Mouse (Mus musculus) forebrain, embryonic 12.5 days (tissue): ENCODE measurements around the gene Triobp. TPM values are rescaled to one million over a fixed set of nuclear protein-coding genes. Genes with fewer than 3 reads are reported as not detected.

Experiments used
- ATAC-seq: fragments of 200-750 bp; cut with Nextera tagmentation; 2 replicates; pipeline ENCODE4 v1.8.0; 2017; ENCODE audit warnings: moderate TSS enrichment; ENCODE audit not compliant: low FRiP score
- H3K27ac ChIP-seq: fragments of 300-500 bp; sonication (generic); 2 replicates; pipeline ENCODE4 v1.5.1; 2016; ENCODE audit warnings: mild to moderate bottlenecking
- H3K27me3 ChIP-seq: fragments of 300-500 bp; sonication (generic); 2 replicates; pipeline ENCODE4 v1.6.1; 2016; ENCODE audit warnings: mild to moderate bottlenecking
- H3K36me3 ChIP-seq: fragments of 300-500 bp; sonication (generic); replicated peaks from 2 replicates; pipeline ENCODE4 v1.6.1; 2016; ENCODE audit warnings: mild to moderate bottlenecking
- H3K4me1 ChIP-seq: fragments of 300-500 bp; sonication (generic); 2 replicates; pipeline ENCODE4 v1.6.1; 2016
- H3K4me2 ChIP-seq: fragments of 300-500 bp; sonication (generic); 2 replicates; pipeline ENCODE4 v1.6.1; 2016; ENCODE audit warnings: mild to moderate bottlenecking, moderate library complexity
- H3K4me3 ChIP-seq: fragments of 300-500 bp; sonication (generic); replicated peaks from 2 replicates; pipeline ENCODE4 v1.5.1; 2016; ENCODE audit warnings: mild to moderate bottlenecking
- H3K9ac ChIP-seq: fragments of 300-500 bp; sonication (generic); 2 replicates; pipeline ENCODE4 v1.6.1; 2016; ENCODE audit warnings: mild to moderate bottlenecking
- H3K9me3 ChIP-seq: fragments of 300-500 bp; sonication (generic); 2 replicates; pipeline ENCODE4 v1.6.1; 2016
- WGBS: fragments of 180-500 bp; shearing (Covaris S2); methylation state at CpG from one replicate; pipeline ENCODE4 v1.1.7; 2016; 5-methylcytosine and 5-hydroxymethylcytosine counted together
- microRNA-seq: library from miRNA; unstranded; fragments of <30 nt; microRNA quantifications from one replicate; pipeline ENCODE4, GENCODE M21; 2017
- polyA plus RNA-seq: library from polyadenylated mRNA; unstranded; fragments of >200 nt; fragmentation: Nextera tagmentation; extraction: Ambion mirVana; gene quantifications from 2 replicates; pipeline ENCODE4 v1.2.1, GENCODE M21; 2016

The Triobp gene
- polyA plus RNA-seq, 1 experiment from 2014 or later, result 40.4 TPM

DNA sequence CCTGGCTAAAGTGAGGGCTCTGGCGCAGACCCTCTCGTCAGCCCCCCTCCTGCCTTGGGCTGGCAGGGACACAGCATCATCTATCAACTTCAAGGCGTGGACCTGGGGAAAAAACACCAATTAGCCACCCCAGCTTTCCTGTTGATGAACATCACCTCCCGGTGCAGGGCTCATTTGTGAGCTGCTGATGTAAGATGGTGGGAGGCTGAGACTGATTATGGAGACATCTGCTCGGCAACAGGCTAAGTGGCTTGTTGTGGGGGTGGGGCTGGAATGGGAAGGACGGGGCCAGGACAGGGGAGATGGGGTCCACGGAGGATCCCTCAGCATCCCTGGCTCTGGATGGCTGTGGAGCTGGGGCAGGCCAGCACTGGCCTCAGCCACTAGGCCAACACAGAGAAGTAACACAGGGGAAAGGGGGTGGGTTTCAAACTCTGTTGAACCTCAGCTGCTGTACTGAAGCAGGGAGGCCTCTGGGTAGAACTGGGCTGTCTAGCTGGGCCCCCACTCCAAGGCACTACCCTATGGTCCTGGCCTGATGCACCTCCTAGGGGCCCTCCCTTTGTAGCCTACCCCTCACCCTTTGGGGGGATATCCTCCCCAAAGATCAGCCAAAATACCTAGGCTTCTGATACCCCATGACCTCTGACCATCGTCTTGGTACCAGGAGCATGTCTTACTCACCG lies 102.8 kb downstream of the Triobp start:
- WGBS, result 57% methylated on average over 9 of the region's 9 CpGs
- Histone ChIP-seq H3K9me3 (no peaks in the 10 kb centered on the region), H3K9ac (peak overlapping the region; percentile 33; the same call in 1 of the 2 replicates), H3K4me2 (no peak overlapping the region), H3K4me1 (peaks cover 9% of the 10 kb centered on the region), H3K27ac (0 out of 2 replicates have a peak overlapping the region, but pooled peaks have one; percentile 3), H3K36me3 (peaks cover 32% of the 10 kb centered on the region), H3K4me3 (no peak overlapping the region), H3K27me3 (peaks cover 19% of the 10 kb centered on the region)
- peak; percentile 49; the same call in 1 of the 2 replicates for ATAC-seq

DNA sequence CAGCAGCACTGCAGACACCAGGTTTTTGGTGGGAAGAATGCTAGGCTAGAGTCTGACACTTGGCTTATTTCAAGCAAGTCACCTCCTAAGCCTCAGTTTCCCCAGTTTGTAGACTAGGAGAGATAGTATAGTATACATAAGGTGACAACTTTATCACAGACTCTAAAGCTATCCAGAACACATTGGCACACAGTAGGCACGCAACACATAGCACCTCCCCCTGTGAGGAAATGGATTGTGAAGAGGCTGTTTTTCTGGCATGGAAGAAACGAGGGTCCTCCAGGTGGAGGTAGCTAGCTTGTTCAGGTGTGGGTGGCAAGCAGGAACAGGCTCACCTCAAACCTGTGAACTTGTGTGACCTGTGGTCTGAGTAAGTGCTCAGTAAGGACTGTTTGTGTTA lies 103.4 kb downstream of the Triobp start:
- Histone ChIP-seq H3K9ac (no peak overlapping the region), H3K27ac (no peak overlapping the region), H3K4me2 (no peak overlapping the region), H3K27me3 (peaks cover 15% of the 10 kb centered on the region), H3K36me3 (peaks cover 38% of the 10 kb centered on the region), H3K4me3 (no peak overlapping the region), H3K9me3 (no peaks in the 10 kb centered on the region), H3K4me1 (peaks cover 9% of the 10 kb centered on the region)
- no peak for ATAC-seq
- WGBS, result 91% methylated on average over 2 of the region's 2 CpGs

DNA sequence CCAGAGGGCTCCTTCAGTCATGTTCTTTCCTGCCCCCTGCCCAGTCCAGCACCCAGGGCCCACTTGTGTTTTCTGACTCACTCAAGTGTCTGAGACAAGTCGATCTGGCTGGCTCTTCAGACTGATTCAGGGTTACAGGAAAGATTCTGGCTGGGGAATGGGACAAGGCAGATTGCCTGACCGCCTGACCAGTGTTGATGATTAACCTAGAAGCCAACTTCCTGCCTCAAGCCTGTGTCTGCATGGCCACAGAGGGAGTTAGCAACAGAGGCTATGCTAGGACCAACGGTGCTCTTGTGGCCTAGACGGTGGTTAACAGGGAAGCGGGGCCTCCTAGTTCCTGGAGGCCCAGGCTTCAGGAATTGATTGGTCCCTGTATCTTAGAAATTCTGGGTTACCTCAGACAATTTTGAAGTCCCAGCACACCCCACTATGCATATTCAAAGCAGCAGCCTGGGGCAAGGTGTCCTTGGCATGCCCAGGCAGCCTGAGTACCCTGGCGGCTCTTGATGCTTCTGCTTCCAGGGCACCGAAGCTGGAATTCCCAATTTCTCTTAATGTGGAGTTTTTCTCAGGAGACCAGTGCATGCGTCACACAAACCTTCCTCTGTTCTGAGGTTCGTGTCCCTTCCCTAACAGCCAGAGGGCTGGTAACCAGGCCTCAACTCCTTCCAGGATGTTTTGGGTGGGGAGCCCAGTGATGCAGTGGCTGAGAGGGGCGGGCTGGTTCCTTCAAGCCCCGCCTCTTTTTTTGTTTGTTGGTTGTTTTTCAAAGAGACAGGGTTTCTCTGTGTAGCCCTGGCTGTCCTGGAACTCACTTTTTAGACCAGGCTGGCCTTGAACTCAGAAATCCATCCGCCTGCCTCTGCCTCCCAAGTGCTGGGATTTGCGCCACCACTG lies 104.2 kb downstream of the Triobp start:
- no peak for ATAC-seq
- no peak overlapping the region for H3K4me2 ChIP-seq
- peaks cover 46% of the 10 kb centered on the region for H3K36me3 ChIP-seq
- no peak overlapping the region for H3K9ac ChIP-seq
- WGBS, result 77% methylated on average over 13 of the region's 13 CpGs
- H3K27ac ChIP-seq, result no peak overlapping the region
- no peaks in the 10 kb centered on the region for H3K9me3 ChIP-seq
- peaks cover 9% of the 10 kb centered on the region for H3K4me1 ChIP-seq
- peaks cover 13% of the 10 kb centered on the region; the same call in 1 of the 2 replicates for H3K27me3 ChIP-seq
- no peak overlapping the region for H3K4me3 ChIP-seq

DNA sequence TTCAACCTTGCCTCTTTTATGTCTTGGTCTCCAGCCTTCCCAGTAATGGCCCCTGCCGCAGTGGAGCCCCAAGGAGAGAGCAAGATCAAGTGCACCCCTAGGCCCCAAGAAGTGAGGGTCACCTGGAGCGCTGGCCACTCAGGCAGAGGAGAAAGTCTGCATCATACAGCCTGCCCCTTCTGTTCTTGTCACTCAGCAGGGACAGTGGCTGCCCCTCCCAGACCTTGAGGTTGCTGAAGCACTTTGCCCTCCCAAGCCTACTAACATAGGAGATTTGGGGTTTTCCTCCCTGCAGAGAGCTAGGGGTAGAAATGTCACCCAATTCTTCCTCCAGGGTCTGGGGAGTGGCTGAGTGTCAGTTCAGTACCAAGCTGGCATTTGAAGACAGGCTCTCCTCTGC lies 104.8 kb downstream of the Triobp start:
- no peak for ATAC-seq
- WGBS, result 84% methylated on average over 2 of the region's 2 CpGs

More for the DNA sequence above, 104.8 kb downstream of the Triobp start:
- no peaks in the 10 kb centered on the region for H3K9me3 ChIP-seq
- H3K27me3 ChIP-seq, result peaks cover 8% of the 10 kb centered on the region; the same call in 1 of the 2 replicates
- no peak overlapping the region for H3K4me2 ChIP-seq
- no peak overlapping the region for H3K9ac ChIP-seq
- peaks cover 53% of the 10 kb centered on the region for H3K36me3 ChIP-seq
- no peak overlapping the region for H3K4me3 ChIP-seq
- no peak overlapping the region for H3K27ac ChIP-seq
- H3K4me1 ChIP-seq, result peaks cover 9% of the 10 kb centered on the region

Small RNAs within 50 kb of the gene (microRNA-seq; reads per million reads assigned to microRNA genes)
- 1.9 reads per million for gene Mir6956

Other genes with a start within 250 kb of the Triobp start
- gene Elfn2, start 229.0 kb upstream of the Triobp start, polyA plus RNA-seq, result 1.2 TPM in 2 replicates
- 137 and 147 TPM in 2 replicates for gene Mfng, start 174.2 kb upstream of the Triobp start, polyA plus RNA-seq
- 2.0 and 2.1 TPM in 2 replicates for gene Card10, start 144.7 kb upstream of the Triobp start, polyA plus RNA-seq
- 7.7 and 8.4 TPM in 2 replicates for gene Cdc42ep1, start 105.1 kb upstream of the Triobp start, polyA plus RNA-seq
- gene Lgals2, start 92.2 kb upstream of the Triobp start, polyA plus RNA-seq, result not detected in 2 replicates
- gene Gga1, start 70.5 kb upstream of the Triobp start, polyA plus RNA-seq, result 53.6 and 56.4 TPM in 2 replicates
- 0.18 TPM in 1 of 2 replicates, not detected in the other for gene Gm49510, start 48.1 kb upstream of the Triobp start, polyA plus RNA-seq
- gene Sh3bp1, start 48.0 kb upstream of the Triobp start, polyA plus RNA-seq, result 10.3 TPM in 2 replicates
- gene Pdxp, start 33.8 kb upstream of the Triobp start, polyA plus RNA-seq, result 51.7 and 53.6 TPM in 2 replicates
- 216 and 321 TPM in 2 replicates for gene Lgals1, start 21.0 kb upstream of the Triobp start, polyA plus RNA-seq
- gene Nol12, start 12.8 kb upstream of the Triobp start, polyA plus RNA-seq, result 53.5 and 56.4 TPM in 2 replicates
- 638 and 696 TPM in 2 replicates for gene H1f0, start 80.7 kb downstream of the Triobp start, polyA plus RNA-seq
- gene Galr3, start 94.2 kb downstream of the Triobp start, polyA plus RNA-seq, result not detected in 2 replicates
- 59.5 and 60.0 TPM in 2 replicates for gene Ankrd54, start 115.2 kb downstream of the Triobp start, polyA plus RNA-seq
- 209 and 216 TPM in 2 replicates for gene Eif3l, start 127.5 kb downstream of the Triobp start, polyA plus RNA-seq
- gene Micall1, start 161.2 kb downstream of the Triobp start, polyA plus RNA-seq, result 8.4 and 9.5 TPM in 2 replicates
- gene Polr2f, start 193.3 kb downstream of the Triobp start, polyA plus RNA-seq, result 368 and 375 TPM in 2 replicates
- 9.2 and 12.2 TPM in 2 replicates for gene 1700088E04Rik, start 193.5 kb downstream of the Triobp start, polyA plus RNA-seq
- 1.5 and 2.4 TPM in 2 replicates for gene Sox10, start 217.5 kb downstream of the Triobp start, polyA plus RNA-seq